Mouse (Mus musculus) stomach, postnatal 0 days (tissue): ENCODE data around the gene Lama5.

Experiments
- CTCF ChIP-seq: IDR thresholded peaks from 2 replicates; pipeline ENCODE4 v1.5.1; 2016; ENCODE audit warnings: antibody characterized with exemption, low read depth, mild to moderate bottlenecking, moderate library complexity
- EP300 ChIP-seq: optimal IDR thresholded peaks from 2 replicates; pipeline ENCODE3; 2016; ENCODE audit warnings: antibody characterized with exemption

DNA sequence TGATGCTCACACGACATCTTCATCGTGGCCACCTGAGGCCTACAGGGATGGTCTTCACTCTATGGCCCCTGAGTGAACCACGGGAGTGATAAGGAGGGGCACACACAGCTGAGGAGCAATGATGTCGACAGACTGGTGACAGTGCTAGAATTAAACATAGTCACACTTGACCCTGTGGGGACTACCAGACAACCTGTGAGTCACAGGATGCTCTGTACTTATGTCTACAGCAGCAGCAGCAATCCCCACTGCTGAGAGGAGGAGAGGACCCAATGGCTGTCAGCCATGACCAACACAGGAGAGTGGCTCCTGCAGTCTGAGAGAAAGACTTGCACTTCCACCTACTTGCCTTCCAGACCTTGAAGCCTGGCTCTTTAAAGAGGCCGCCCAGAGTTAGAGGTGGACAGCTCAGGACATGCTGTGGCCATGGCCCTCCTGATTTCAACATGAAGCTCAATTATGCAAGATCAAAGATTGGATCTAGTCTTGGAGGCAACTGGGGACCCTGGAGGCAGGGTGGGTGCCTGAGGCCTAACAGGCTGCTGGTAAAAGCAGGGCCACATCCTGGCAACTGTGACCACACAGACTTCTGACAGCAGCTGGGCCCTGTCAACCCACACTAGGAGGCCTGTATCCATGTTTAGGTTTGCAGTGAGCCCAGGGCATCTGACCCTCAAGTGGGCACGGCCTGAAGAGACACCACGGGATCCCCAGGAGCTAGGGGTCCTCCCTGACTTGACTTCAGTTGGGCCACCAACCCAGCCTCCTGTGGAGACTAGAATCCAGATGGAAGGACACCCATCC is 7.6 kb upstream of the Lama5 start:
- TF ChIP-seq EP300 (no peak), CTCF (no peak)
